Mouse (Mus musculus): Measurements from ENCODE around the gene Mrps18c. TPM values are rescaled to one million over a fixed set of nuclear protein-coding genes. Genes with fewer than 3 reads are reported as not detected.

Mrps18c gene
- total RNA-seq, 1 experiment, result 72.8 TPM

- DNase-seq (ENCODE audit: low read depth, low spot score), result no peak
- in situ Hi-C loops (cut with MboI; ENCODE audit: low sequenced_read_pairs in 2 of 2, unreplicated experiment in 2 of 2), result no loop called here
- Histone ChIP-seq H3K36me3 (ENCODE audit: control insufficient read depth, insufficient read depth, low read length, poor library complexity, severe bottlenecking) (peaks cover 51% of the 10 kb centered on the region), H3K27ac (ENCODE audit: insufficient read depth, low read depth, low read length, poor library complexity, severe bottlenecking) (no peak overlapping the region), H3K4me1 (ENCODE audit: control insufficient read depth in 2 of 2, insufficient read depth in 2 of 2, low read length in 2 of 2, poor library complexity in 1 of 2) (no peaks in the 10 kb centered on the region), H3K4me3 (ENCODE audit: insufficient read depth in 1 of 2, low read depth in 1 of 2, low read length in 2 of 2, poor library complexity in 1 of 2, severe bottlenecking in 1 of 2) (no peak overlapping the region), H3K9ac (ENCODE audit: insufficient read depth, low read depth, low read length, poor library complexity, severe bottlenecking) (no peak overlapping the region), H3K9me3 (ENCODE audit: control insufficient read depth, insufficient read depth, low read depth, low read length) (no peaks in the 10 kb centered on the region)
- TF ChIP-seq ZNF384 (IDR thresholded peaks at IDR 0.05; ENCODE audit: low read depth, low read length), result no peak
- TF ChIP-seq MAFK (IDR thresholded peaks at IDR 0.05; ENCODE audit: insufficient read depth, low read depth, low read length), result no peak
- no peak for TF ChIP-seq ZC3H11A (IDR thresholded peaks at IDR 0.05; ENCODE audit: borderline replicate concordance, low read depth, low read length)
- TF ChIP-seq HCFC1 (IDR thresholded peaks at IDR 0.05; ENCODE audit: borderline replicate concordance, insufficient read depth, low read length), result no peak
- TF ChIP-seq CHD2 (IDR thresholded peaks at IDR 0.05; ENCODE audit: low read depth, low read length), result no peak
Observed at GRCm38 (mm10) chr5:100771575-100771974, 26.9 kb upstream of the Mrps18c start.

- Histone ChIP-seq H3K4me3 (ENCODE audit: insufficient read depth in 1 of 2, low read depth in 1 of 2, low read length in 2 of 2, poor library complexity in 1 of 2, severe bottlenecking in 1 of 2) (no peak overlapping the region), H3K36me3 (ENCODE audit: control insufficient read depth, insufficient read depth, low read length, poor library complexity, severe bottlenecking) (peaks cover 45% of the 10 kb centered on the region), H3K9me3 (ENCODE audit: control insufficient read depth, insufficient read depth, low read depth, low read length) (no peaks in the 10 kb centered on the region), H3K4me1 (ENCODE audit: control insufficient read depth in 2 of 2, insufficient read depth in 2 of 2, low read length in 2 of 2, poor library complexity in 1 of 2) (no peaks in the 10 kb centered on the region), H3K9ac (ENCODE audit: insufficient read depth, low read depth, low read length, poor library complexity, severe bottlenecking) (no peak overlapping the region), H3K27ac (ENCODE audit: insufficient read depth, low read depth, low read length, poor library complexity, severe bottlenecking) (no peak overlapping the region)
- TF ChIP-seq CHD2 (IDR thresholded peaks at IDR 0.05; ENCODE audit: low read depth, low read length) (no peak), HCFC1 (IDR thresholded peaks at IDR 0.05; ENCODE audit: borderline replicate concordance, insufficient read depth, low read length) (no peak), MAFK (IDR thresholded peaks at IDR 0.05; ENCODE audit: insufficient read depth, low read depth, low read length) (no peak), ZNF384 (IDR thresholded peaks at IDR 0.05; ENCODE audit: low read depth, low read length) (no peak), ZC3H11A (IDR thresholded peaks at IDR 0.05; ENCODE audit: borderline replicate concordance, low read depth, low read length) (no peak)
- no peak for DNase-seq (ENCODE audit: low read depth, low spot score)
- in situ Hi-C loops (cut with MboI; ENCODE audit: low sequenced_read_pairs in 2 of 2, unreplicated experiment in 2 of 2), result loop anchor here in 1 of 2 experiments (25.0 kb wide), 1 partner anchor 389 kb away; no protein-coding TSS in a partner anchor
Observed at GRCm38 (mm10) chr5:100775778-100776404, 22.5 kb upstream of the Mrps18c start.

GRCm38 (mm10) chr5:100776900-100777299 is 21.5 kb upstream of the Mrps18c start:
- H3K4me1 ChIP-seq (ENCODE audit: control insufficient read depth in 2 of 2, insufficient read depth in 2 of 2, low read length in 2 of 2, poor library complexity in 1 of 2), result no peaks in the 10 kb centered on the region
- H3K9me3 ChIP-seq (ENCODE audit: control insufficient read depth, insufficient read depth, low read depth, low read length), result no peaks in the 10 kb centered on the region
- no peak for DNase-seq (ENCODE audit: low read depth, low spot score)
- H3K36me3 ChIP-seq (ENCODE audit: control insufficient read depth, insufficient read depth, low read length, poor library complexity, severe bottlenecking), result peaks cover 43% of the 10 kb centered on the region
- in situ Hi-C loops (cut with MboI; ENCODE audit: low sequenced_read_pairs in 2 of 2, unreplicated experiment in 2 of 2), result loop anchor here in 1 of 2 experiments (25.0 kb wide), 1 partner anchor 390 kb away; no protein-coding TSS in a partner anchor
- TF ChIP-seq ZNF384 (IDR thresholded peaks at IDR 0.05; ENCODE audit: low read depth, low read length) (no peak), ZC3H11A (IDR thresholded peaks at IDR 0.05; ENCODE audit: borderline replicate concordance, low read depth, low read length) (no peak), HCFC1 (IDR thresholded peaks at IDR 0.05; ENCODE audit: borderline replicate concordance, insufficient read depth, low read length) (no peak), MAFK (IDR thresholded peaks at IDR 0.05; ENCODE audit: insufficient read depth, low read depth, low read length) (no peak), CHD2 (IDR thresholded peaks at IDR 0.05; ENCODE audit: low read depth, low read length) (no peak)
- no peak overlapping the region for H3K9ac ChIP-seq (ENCODE audit: insufficient read depth, low read depth, low read length, poor library complexity, severe bottlenecking)
- no peak overlapping the region for H3K4me3 ChIP-seq (ENCODE audit: insufficient read depth in 1 of 2, low read depth in 1 of 2, low read length in 2 of 2, poor library complexity in 1 of 2, severe bottlenecking in 1 of 2)
- H3K27ac ChIP-seq (ENCODE audit: insufficient read depth, low read depth, low read length, poor library complexity, severe bottlenecking), result no peak overlapping the region

GRCm38 (mm10) chr5:100779002-100779401 is 19.4 kb upstream of the Mrps18c start:
- Histone ChIP-seq H3K4me3 (ENCODE audit: insufficient read depth in 1 of 2, low read depth in 1 of 2, low read length in 2 of 2, poor library complexity in 1 of 2, severe bottlenecking in 1 of 2) (no peak overlapping the region), H3K9ac (ENCODE audit: insufficient read depth, low read depth, low read length, poor library complexity, severe bottlenecking) (no peak overlapping the region), H3K4me1 (ENCODE audit: control insufficient read depth in 2 of 2, insufficient read depth in 2 of 2, low read length in 2 of 2, poor library complexity in 1 of 2) (no peaks in the 10 kb centered on the region), H3K36me3 (ENCODE audit: control insufficient read depth, insufficient read depth, low read length, poor library complexity, severe bottlenecking) (peaks cover 40% of the 10 kb centered on the region), H3K9me3 (ENCODE audit: control insufficient read depth, insufficient read depth, low read depth, low read length) (no peaks in the 10 kb centered on the region), H3K27ac (ENCODE audit: insufficient read depth, low read depth, low read length, poor library complexity, severe bottlenecking) (no peak overlapping the region)
- no peak for DNase-seq (ENCODE audit: low read depth, low spot score)
- in situ Hi-C loops (cut with MboI; ENCODE audit: low sequenced_read_pairs in 2 of 2, unreplicated experiment in 2 of 2), result loop anchor here in 1 of 2 experiments (25.0 kb wide), 1 partner anchor 392 kb away; no protein-coding TSS in a partner anchor
- TF ChIP-seq ZC3H11A (IDR thresholded peaks at IDR 0.05; ENCODE audit: borderline replicate concordance, low read depth, low read length) (no peak), HCFC1 (IDR thresholded peaks at IDR 0.05; ENCODE audit: borderline replicate concordance, insufficient read depth, low read length) (no peak), MAFK (IDR thresholded peaks at IDR 0.05; ENCODE audit: insufficient read depth, low read depth, low read length) (no peak), ZNF384 (IDR thresholded peaks at IDR 0.05; ENCODE audit: low read depth, low read length) (no peak), CHD2 (IDR thresholded peaks at IDR 0.05; ENCODE audit: low read depth, low read length) (no peak)
